Mouse (Mus musculus): ENCODE measurements around the gene Egln1. TPM values are rescaled to one million over a fixed set of nuclear protein-coding genes. Genes with fewer than 3 reads are reported as not detected.
A peak's percentile ranks its signal among the peaks of the same experiment; 100 is the strongest.

The Egln1 gene
- polyA plus RNA-seq, 1 experiment from 2014 or later: 15.7 TPM

DNA sequence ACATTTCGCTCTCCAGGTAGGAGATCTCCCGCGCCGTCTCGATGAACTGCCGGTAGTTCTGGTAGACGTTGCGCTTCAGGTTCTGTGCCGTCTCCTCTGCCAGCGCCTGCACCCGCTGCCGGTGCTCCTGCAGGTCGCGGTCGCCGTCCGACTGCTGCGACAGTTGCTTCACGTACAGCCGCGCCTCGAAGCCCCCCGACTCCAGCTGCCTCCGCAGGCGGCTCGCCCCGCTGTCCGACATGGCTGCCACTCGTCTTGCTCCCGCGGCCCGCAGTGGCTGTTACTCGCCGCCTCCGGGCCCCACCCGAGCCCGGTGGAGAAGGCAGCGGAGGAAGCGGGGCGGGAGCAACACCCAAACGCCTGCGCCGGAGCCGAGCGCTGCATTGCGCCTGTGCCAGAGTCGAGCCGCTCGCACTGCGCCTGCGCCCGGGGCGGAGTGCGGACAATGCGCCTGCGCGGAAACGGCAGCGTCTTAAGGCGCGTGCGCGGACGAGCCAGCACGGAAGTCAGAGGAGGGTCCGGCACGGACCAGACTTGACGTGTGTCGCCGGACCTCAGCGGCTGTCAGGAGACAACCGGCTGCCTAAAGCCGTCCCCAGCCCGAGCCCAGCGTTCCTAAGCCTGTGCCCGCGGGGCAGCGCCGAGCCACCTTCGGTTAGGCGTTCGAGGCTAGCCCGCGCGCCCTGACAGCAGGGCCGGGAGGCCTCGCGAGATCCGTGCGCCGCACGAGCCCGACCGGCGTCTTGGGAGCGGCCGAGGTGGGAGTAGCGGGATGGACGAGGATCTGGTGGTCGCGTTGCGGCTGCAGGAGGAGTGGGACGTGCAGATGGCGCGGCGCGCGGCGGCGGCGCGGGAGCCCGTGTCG is 51.5 kb downstream of the Egln1 start, which contains the start of the genes Exoc8 and Sprtn:
Exoc8 (minus strand) TSS at position 320 of the 865 bp plus-strand sequence.
Sprtn (plus strand) TSS at position 501 of the 865 bp plus-strand sequence.
- Histone ChIP-seq H3K4me3 (replicated peaks) (peak within 1 kb of the TSS; percentile 99), H3K4me2 (peak within 1 kb of the TSS; percentile 83), H3K27me3 (replicated peaks) (no peaks in the 10 kb centered on the region), H3K27ac (replicated peaks) (peak within 1 kb of the TSS; percentile 85), H3K9ac (replicated peaks) (peak within 1 kb of the TSS; percentile 83), H3K4me1 (peaks cover 55% of the 10 kb centered on the region), H3K36me3 (peaks cover 52% of the 10 kb centered on the region), H3K9me3 (replicated peaks) (no peaks in the 10 kb centered on the region)
- under 1% methylated on average over 114 of the region's 114 CpGs for WGBS
- ATAC-seq (ENCODE audit: low FRiP score): peak; percentile 89

DNA sequence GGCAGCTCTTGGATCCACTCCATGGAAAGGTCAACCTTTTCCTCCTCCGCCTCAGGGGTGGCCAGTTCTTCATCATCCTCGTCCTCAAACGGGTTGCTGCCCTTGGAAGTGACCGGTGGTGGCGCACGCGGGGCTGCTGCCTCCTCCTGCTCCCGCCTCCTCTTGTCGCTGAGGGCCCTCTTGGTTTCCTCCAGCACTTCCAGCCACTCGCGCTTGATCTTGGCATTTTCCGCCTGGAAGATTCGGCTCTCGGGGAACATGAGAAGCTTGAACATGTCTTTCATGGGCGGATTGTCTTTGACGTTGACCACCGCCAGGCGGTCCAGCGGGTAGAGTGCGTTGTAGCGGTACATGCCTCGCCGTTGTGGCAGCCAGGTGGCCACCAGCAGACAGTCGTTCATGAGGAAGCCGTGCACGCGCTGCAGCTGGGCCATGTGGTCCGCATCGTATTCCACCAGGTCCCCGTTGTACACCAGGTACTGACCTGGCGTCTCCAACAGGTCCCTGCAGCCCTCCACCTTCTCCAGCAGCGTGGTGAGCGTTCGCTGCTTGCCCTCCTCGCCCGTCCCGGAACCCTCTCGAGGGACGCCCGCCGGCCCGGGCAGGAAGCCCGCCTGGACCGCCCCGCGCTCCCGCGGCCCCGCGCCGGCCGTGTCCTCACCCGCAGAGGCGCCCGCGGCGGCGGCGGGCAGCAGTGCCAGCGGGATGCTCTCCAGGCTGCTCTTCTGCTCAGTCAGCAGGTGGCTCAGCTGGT is 52.3 kb downstream of the Egln1 start:
- ATAC-seq (ENCODE audit: low FRiP score): peak; percentile 56
- Histone ChIP-seq H3K27me3 (replicated peaks) (no peaks in the 10 kb centered on the region), H3K4me3 (replicated peaks) (peak overlapping the region; percentile 99), H3K4me2 (peak overlapping the region; percentile 83), H3K36me3 (peaks cover 47% of the 10 kb centered on the region), H3K9ac (replicated peaks) (peak overlapping the region; percentile 83), H3K9me3 (replicated peaks) (no peaks in the 10 kb centered on the region), H3K4me1 (peaks cover 55% of the 10 kb centered on the region), H3K27ac (replicated peaks) (peak overlapping the region; percentile 85)
- 1% methylated on average over 60 of the region's 60 CpGs for WGBS

DNA sequence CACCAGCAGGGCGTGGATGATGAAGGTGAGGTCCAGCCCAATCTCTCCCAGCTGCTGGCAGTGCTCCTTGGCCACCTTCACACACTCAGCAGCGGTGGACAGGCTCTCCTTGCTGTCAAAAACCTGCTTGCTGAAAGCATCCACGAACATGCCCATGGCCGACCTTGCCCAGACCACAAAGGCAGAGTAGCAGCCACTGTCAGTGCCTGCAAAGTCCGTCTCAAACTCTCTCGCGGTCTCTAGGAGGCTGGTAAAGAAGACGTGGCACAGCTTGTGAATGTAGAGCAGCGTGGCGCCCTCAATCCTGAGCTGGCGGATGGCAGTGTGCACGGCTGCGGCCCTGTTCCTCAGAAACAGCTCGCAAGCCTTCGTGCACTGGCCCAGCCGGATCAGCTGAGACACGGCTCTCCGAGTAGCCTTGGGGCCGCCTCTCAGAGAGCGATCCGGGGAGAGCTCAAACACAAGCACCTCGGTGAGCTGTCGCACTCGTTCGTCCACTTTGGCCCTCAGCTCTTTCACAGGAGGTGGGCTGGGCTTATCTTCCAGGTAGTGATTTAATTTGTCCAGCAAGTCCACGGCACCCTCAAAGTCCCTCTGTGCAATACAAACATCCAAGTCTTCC is 53.0 kb downstream of the Egln1 start:
- peaks cover 48% of the 10 kb centered on the region for H3K36me3 ChIP-seq
- H3K9me3 ChIP-seq (replicated peaks): no peaks in the 10 kb centered on the region
- H3K4me1 ChIP-seq: peaks cover 55% of the 10 kb centered on the region
- peak overlapping the region; percentile 83 for H3K9ac ChIP-seq (replicated peaks)
- 89% methylated on average over 26 of the region's 26 CpGs for WGBS
- H3K4me2 ChIP-seq: peak overlapping the region; percentile 83
- H3K27me3 ChIP-seq (replicated peaks): no peaks in the 10 kb centered on the region
- peak overlapping the region; percentile 99 for H3K4me3 ChIP-seq (replicated peaks)
- peak overlapping the region; percentile 85 for H3K27ac ChIP-seq (replicated peaks)
- ATAC-seq (ENCODE audit: low FRiP score): no peak

DNA sequence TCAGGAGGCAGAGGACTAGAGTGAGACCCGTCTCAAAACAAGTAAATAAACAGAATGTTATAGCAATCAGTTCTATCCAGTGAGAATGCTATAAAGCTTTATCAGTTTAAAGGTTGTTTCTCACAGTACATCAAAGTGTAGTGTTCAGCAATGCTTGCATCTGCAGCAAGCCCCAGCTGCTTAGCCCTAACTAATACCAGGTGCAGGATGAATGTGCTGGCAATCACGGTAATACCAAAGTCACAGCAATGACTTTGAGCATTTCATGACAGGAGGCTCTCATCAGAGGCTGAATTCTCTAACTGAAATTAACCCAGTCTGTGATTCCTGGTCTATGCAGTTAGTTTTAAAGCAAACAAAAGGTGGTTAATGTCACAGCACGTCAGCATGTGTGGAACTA is 56.5 kb downstream of the Egln1 start:
- Histone ChIP-seq H3K9me3 (replicated peaks) (0 out of 2 replicates have a peak, but pooled peaks cover 2% of the 10 kb centered on the region), H3K36me3 (peaks cover 65% of the 10 kb centered on the region), H3K27me3 (replicated peaks) (no peaks in the 10 kb centered on the region), H3K27ac (replicated peaks) (no peak overlapping the region), H3K9ac (replicated peaks) (no peak overlapping the region), H3K4me1 (peaks cover 38% of the 10 kb centered on the region), H3K4me2 (no peak overlapping the region), H3K4me3 (replicated peaks) (no peak overlapping the region)
- no peak for ATAC-seq (ENCODE audit: low FRiP score)
- 80% methylated on average over 3 of the region's 3 CpGs for WGBS

DNA sequence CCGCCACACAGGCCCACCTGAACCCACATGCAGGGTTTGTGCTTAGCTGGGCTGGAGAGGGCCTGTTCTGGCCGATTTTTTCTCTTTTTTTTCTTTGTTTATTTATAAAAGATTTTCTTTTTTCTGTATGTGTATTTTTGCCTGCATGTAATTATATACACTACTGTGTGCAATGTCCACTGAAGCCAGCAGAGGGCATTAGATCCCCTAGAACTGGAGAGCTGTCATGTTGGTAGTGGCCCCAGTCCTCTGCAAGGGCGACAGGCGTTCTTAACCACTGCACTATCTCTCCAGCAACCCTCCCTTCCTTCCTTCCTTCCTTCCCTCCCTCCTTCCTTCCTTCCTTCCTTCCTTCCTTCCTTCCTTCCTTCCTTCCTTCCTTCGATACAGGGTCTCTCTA is 60.7 kb downstream of the Egln1 start:
- H3K36me3 ChIP-seq: peaks cover 89% of the 10 kb centered on the region
- no peak overlapping the region for H3K27ac ChIP-seq (replicated peaks)
- 0 out of 2 replicates have a peak, but pooled peaks cover 3% of the 10 kb centered on the region for H3K9me3 ChIP-seq (replicated peaks)
- no peak overlapping the region for H3K9ac ChIP-seq (replicated peaks)
- H3K27me3 ChIP-seq (replicated peaks): no peaks in the 10 kb centered on the region
- ATAC-seq (ENCODE audit: low FRiP score): no peak
- no peak overlapping the region for H3K4me2 ChIP-seq
- no peak overlapping the region for H3K4me3 ChIP-seq (replicated peaks)
- H3K4me1 ChIP-seq: peaks cover 7% of the 10 kb centered on the region; the same call in 1 of the 2 replicates
- WGBS: 96% methylated on average over 5 of the region's 5 CpGs

DNA sequence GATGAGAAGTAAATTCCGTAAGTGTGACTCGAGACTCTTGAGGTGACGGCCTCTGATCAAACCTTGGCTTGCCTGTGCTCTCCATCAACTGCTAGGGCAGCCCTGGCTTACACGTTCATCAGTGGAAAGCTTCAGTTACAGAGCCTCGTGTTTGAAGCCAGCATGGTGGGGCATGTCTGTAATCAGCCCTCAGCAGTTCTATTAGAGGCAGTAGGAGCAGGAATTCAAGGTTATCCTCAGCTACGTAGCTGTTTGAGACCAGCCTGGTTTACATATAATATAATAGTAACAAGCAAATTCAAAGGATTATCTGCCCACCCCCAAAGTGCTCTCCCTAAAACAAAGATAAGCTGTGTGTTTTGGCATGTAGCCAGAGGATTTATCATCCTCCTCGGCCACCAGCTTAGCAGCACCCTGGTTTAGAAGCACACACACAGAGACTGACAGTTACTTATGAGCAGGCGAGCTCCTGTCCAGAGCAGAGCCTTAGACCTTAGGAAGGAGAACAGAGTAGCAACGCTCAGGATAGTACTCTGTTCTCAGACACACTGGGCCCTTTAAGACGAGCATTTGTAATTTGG is 70.1 kb downstream of the Egln1 start:
- Histone ChIP-seq H3K36me3 (peaks cover 93% of the 10 kb centered on the region), H3K9me3 (replicated peaks) (no peaks in the 10 kb centered on the region), H3K9ac (replicated peaks) (no peak overlapping the region), H3K4me3 (replicated peaks) (no peak overlapping the region), H3K4me1 (no peaks in the 10 kb centered on the region), H3K27ac (replicated peaks) (no peak overlapping the region), H3K27me3 (replicated peaks) (no peaks in the 10 kb centered on the region), H3K4me2 (no peak overlapping the region)
- no peak for ATAC-seq (ENCODE audit: low FRiP score)
- WGBS: 86% methylated on average over 10 of the region's 10 CpGs

DNA sequence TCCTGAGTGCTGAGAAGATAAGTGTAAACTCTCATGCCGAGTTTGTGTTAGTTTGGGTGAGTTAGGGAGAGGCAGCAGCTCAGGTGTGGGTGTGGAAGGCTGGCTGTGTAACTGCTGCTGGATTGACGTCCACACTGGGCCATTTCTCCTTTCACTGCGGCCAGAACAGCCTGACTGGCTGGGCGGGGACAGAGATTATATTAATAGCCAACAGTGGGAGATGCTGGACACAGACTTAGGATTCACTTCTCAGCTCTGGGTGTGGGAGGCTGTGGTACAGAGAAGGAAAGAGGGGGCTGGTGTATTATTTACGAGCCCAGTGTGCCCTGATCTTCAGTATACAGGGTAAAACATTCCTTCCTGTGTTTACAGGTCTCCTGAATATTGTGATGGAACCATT is 71.0 kb downstream of the Egln1 start:
- Histone ChIP-seq H3K27me3 (replicated peaks) (no peaks in the 10 kb centered on the region), H3K4me3 (replicated peaks) (no peak overlapping the region), H3K4me1 (no peaks in the 10 kb centered on the region), H3K9ac (replicated peaks) (no peak overlapping the region), H3K36me3 (peaks cover 93% of the 10 kb centered on the region), H3K4me2 (no peak overlapping the region), H3K27ac (replicated peaks) (no peak overlapping the region), H3K9me3 (replicated peaks) (no peaks in the 10 kb centered on the region)
- WGBS: 96% methylated on average over 5 of the region's 5 CpGs
- no peak for ATAC-seq (ENCODE audit: low FRiP score)

DNA sequence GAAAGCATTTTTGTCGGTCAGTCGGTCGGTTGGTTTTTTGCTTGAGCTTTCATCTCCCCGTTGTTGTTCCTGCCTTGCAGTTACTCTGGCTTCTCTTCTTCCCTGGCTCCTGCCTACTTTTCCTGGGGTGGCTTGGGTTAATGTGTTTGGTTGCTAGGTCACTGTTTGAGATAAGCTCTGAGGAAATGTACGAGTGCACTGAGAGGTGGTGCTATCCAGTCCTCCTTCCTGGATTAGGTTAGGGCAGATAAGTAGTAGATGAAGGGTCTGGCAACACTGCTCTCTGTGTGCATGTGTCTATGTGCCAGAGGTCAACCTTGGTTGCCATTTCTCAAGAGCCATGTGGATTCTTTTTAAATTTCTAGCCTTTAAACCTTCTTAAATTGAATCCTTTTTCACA is 76.4 kb downstream of the Egln1 start:
- H3K9ac ChIP-seq (replicated peaks): no peak overlapping the region
- ATAC-seq (ENCODE audit: low FRiP score): no peak
- H3K9me3 ChIP-seq (replicated peaks): no peaks in the 10 kb centered on the region
- no peaks in the 10 kb centered on the region for H3K27me3 ChIP-seq (replicated peaks)
- H3K4me3 ChIP-seq (replicated peaks): no peak overlapping the region
- no peaks in the 10 kb centered on the region for H3K4me1 ChIP-seq
- 96% methylated on average over 5 of the region's 5 CpGs for WGBS
- no peak overlapping the region for H3K4me2 ChIP-seq
- peaks cover 71% of the 10 kb centered on the region for H3K36me3 ChIP-seq
- no peak overlapping the region for H3K27ac ChIP-seq (replicated peaks)

DNA sequence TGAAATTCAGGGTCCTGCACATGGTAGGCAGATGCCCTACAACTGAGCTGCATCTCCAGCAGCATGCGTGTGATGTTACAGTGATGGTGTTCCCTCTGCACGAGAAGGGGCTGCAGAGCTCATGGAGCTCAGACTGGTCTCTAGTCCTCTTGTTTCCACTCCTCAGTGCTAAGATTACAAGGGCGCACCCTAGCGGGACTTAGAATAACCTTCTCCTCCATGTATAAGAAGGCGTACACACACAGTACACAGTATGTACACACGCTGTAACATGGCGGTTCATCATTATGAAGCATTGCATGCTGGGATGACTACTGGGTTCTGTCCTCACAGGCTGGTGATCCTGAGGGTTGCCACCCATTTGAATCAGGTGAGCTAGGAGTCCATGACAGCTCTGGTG is 77.0 kb downstream of the Egln1 start:
- Histone ChIP-seq H3K4me2 (no peak overlapping the region), H3K4me3 (replicated peaks) (no peak overlapping the region), H3K9me3 (replicated peaks) (no peaks in the 10 kb centered on the region), H3K27me3 (replicated peaks) (no peaks in the 10 kb centered on the region), H3K36me3 (peaks cover 66% of the 10 kb centered on the region), H3K27ac (replicated peaks) (no peak overlapping the region), H3K4me1 (0 out of 2 replicates have a peak, but pooled peaks cover 3% of the 10 kb centered on the region), H3K9ac (replicated peaks) (no peak overlapping the region)
- no peak for ATAC-seq (ENCODE audit: low FRiP score)
- WGBS: 95% methylated on average over 7 of the region's 7 CpGs

DNA sequence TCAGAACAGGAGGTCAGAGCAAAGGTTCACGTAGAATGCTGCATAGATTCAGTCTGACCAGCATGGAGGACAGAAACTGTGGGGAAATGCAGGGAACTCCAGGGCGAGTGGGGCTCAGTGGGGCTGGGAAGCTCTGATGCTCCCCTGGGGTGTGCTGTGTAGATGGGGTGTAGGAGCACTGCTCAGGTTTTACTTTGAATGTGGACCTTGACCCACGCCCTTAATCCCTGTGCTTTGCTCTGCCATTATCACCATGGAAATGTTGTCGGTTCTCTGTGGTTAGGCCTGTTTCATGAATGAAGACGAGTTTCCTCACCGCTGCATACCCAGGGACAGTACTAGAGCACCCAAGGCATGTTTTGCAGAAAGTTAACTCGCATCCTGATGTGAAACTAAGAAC is 77.7 kb downstream of the Egln1 start:
- H3K4me2 ChIP-seq: no peak overlapping the region
- H3K27me3 ChIP-seq (replicated peaks): no peaks in the 10 kb centered on the region
- H3K9ac ChIP-seq (replicated peaks): no peak overlapping the region
- no peaks in the 10 kb centered on the region for H3K9me3 ChIP-seq (replicated peaks)
- H3K4me3 ChIP-seq (replicated peaks): no peak overlapping the region
- 96% methylated on average over 7 of the region's 7 CpGs for WGBS
- 0 out of 2 replicates have a peak, but pooled peaks cover 3% of the 10 kb centered on the region for H3K4me1 ChIP-seq
- no peak for ATAC-seq (ENCODE audit: low FRiP score)
- H3K36me3 ChIP-seq: peaks cover 60% of the 10 kb centered on the region
- H3K27ac ChIP-seq (replicated peaks): no peak overlapping the region

DNA sequence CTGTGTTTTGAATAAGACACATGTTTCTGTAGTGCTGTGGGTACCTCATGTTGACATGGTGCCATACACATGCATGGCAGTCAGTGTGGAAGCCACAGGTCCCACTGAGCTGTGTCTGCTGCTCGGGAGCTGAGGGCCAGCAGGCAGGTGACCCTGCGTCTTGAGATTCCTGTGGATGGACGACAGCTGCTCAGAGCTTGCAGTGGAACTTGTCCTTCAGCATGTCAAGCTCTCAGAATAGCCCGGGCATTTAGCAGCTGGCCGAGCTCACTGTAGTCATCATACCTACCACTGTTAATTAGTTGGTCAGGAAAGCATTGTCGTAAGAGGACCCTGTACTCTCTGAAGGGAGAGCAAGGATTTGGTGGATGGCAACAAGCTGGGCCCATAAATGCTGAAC is 79.4 kb downstream of the Egln1 start:
- Histone ChIP-seq H3K27ac (replicated peaks) (no peak overlapping the region), H3K4me1 (peaks cover 6% of the 10 kb centered on the region; the same call in 1 of the 2 replicates), H3K9ac (replicated peaks) (no peak overlapping the region), H3K4me2 (no peak overlapping the region), H3K27me3 (replicated peaks) (no peaks in the 10 kb centered on the region), H3K36me3 (peaks cover 46% of the 10 kb centered on the region), H3K4me3 (replicated peaks) (no peak overlapping the region), H3K9me3 (replicated peaks) (no peaks in the 10 kb centered on the region)
- ATAC-seq (ENCODE audit: low FRiP score): no peak
- 76% methylated on average over 6 of the region's 6 CpGs for WGBS
